Comparison of ENCODE assay signal across 25 mouse cellular contexts in genomic region chr8:52256055-52256454, GRCm38 (mm10).
A peak's percentile ranks its signal among the peaks of the same experiment; 100 is the strongest.
DNase-seq lines count a peak whose midpoint lies in the region; ATAC-seq lines count a peak whose summit lies in the region.
"Had no signal": no experiment of that assay in that cellular context is flagged by ENCODE, and none has a peak within 500 bp of the region (broad histone marks: within the 10 kb centered on the region; RNA-seq: fewer than 3 reads in every experiment).

No protein-coding gene starts in this region.

- no peak overlapping the region for H3K27ac ChIP-seq in embryonic facial prominence, embryonic 11.5 days (replicated peaks; ENCODE audit: low read depth, low read length)
- no peak overlapping the region for H3K27ac ChIP-seq in embryonic facial prominence, embryonic 10.5 days (replicated peaks)
- H3K27ac ChIP-seq in hindbrain, embryonic 11.5 days (ENCODE audit: low read depth, low read length) = no peak overlapping the region
- no peak overlapping the region for H3K27ac ChIP-seq in hindbrain, embryonic 14.5 days
- H3K27ac ChIP-seq in embryonic facial prominence, embryonic 12.5 days = no peak overlapping the region
- H3K27ac ChIP-seq: embryonic facial prominence, embryonic 13.5 days; embryonic facial prominence, embryonic 15.5 days; forebrain, embryonic 10.5 days; forebrain, embryonic 13.5 days; forebrain, embryonic 15.5 days had no signal

- H3K9me3 ChIP-seq in embryonic facial prominence, embryonic 11.5 days (replicated peaks; ENCODE audit: control insufficient read depth, low read length) = no peaks in the 10 kb centered on the region
- no peaks in the 10 kb centered on the region for H3K9me3 ChIP-seq in embryonic facial prominence, embryonic 10.5 days
- no peaks in the 10 kb centered on the region for H3K9me3 ChIP-seq in hindbrain, embryonic 11.5 days (ENCODE audit: control insufficient read depth, low read length)
- no peaks in the 10 kb centered on the region for H3K9me3 ChIP-seq in hindbrain, embryonic 14.5 days (ENCODE audit: control insufficient read depth, low read length)
- H3K9me3 ChIP-seq in embryonic facial prominence, embryonic 12.5 days = no peaks in the 10 kb centered on the region
- H3K9me3 ChIP-seq: embryonic facial prominence, embryonic 13.5 days; embryonic facial prominence, embryonic 15.5 days; forebrain, embryonic 10.5 days; forebrain, embryonic 13.5 days; forebrain, embryonic 15.5 days; G1E had no signal

- 92% methylated on average over 3 of the region's 3 CpGs for WGBS in embryonic facial prominence, embryonic 11.5 days
- WGBS in embryonic facial prominence, embryonic 10.5 days = 85% methylated on average over 3 of the region's 3 CpGs
- WGBS in hindbrain, embryonic 11.5 days = 79% methylated on average over 3 of the region's 3 CpGs
- 87% methylated on average over 3 of the region's 3 CpGs for WGBS in hindbrain, embryonic 14.5 days
- WGBS in embryonic facial prominence, embryonic 12.5 days = 77% methylated on average over 3 of the region's 3 CpGs

- no peaks in the 10 kb centered on the region for H3K4me1 ChIP-seq in embryonic facial prominence, embryonic 11.5 days (ENCODE audit: control insufficient read depth, insufficient read depth, low read length)
- H3K4me1 ChIP-seq in embryonic facial prominence, embryonic 10.5 days = no peaks in the 10 kb centered on the region
- H3K4me1 ChIP-seq in hindbrain, embryonic 11.5 days (replicated peaks; ENCODE audit: control insufficient read depth, insufficient read depth, low read length) = no peaks in the 10 kb centered on the region
- no peaks in the 10 kb centered on the region for H3K4me1 ChIP-seq in hindbrain, embryonic 14.5 days (replicated peaks; ENCODE audit: control insufficient read depth, insufficient read depth, low read length)
- no peaks in the 10 kb centered on the region for H3K4me1 ChIP-seq in embryonic facial prominence, embryonic 12.5 days
- H3K4me1 ChIP-seq: embryonic facial prominence, embryonic 13.5 days; embryonic facial prominence, embryonic 15.5 days; forebrain, embryonic 10.5 days; forebrain, embryonic 13.5 days; forebrain, embryonic 15.5 days had no signal

- H3K9ac ChIP-seq in embryonic facial prominence, embryonic 11.5 days (replicated peaks; ENCODE audit: low read length) = no peak overlapping the region
- H3K9ac ChIP-seq in hindbrain, embryonic 11.5 days (ENCODE audit: low read depth, low read length) = no peak overlapping the region
- no peak overlapping the region for H3K9ac ChIP-seq in hindbrain, embryonic 14.5 days
- H3K9ac ChIP-seq in embryonic facial prominence, embryonic 12.5 days = no peak overlapping the region
- H3K9ac ChIP-seq: embryonic facial prominence, embryonic 13.5 days; embryonic facial prominence, embryonic 15.5 days; forebrain, embryonic 13.5 days; forebrain, embryonic 15.5 days had no signal

- no peaks in the 10 kb centered on the region for H3K36me3 ChIP-seq in embryonic facial prominence, embryonic 11.5 days (replicated peaks; ENCODE audit: control insufficient read depth, insufficient read depth, low read depth, low read length)
- no peaks in the 10 kb centered on the region for H3K36me3 ChIP-seq in embryonic facial prominence, embryonic 10.5 days (replicated peaks)
- H3K36me3 ChIP-seq in hindbrain, embryonic 11.5 days (ENCODE audit: control insufficient read depth, insufficient read depth, low read length) = no peaks in the 10 kb centered on the region
- no peaks in the 10 kb centered on the region for H3K36me3 ChIP-seq in hindbrain, embryonic 14.5 days (replicated peaks; ENCODE audit: control insufficient read depth, insufficient read depth)
- no peaks in the 10 kb centered on the region for H3K36me3 ChIP-seq in embryonic facial prominence, embryonic 12.5 days
- H3K36me3 ChIP-seq: embryonic facial prominence, embryonic 13.5 days; embryonic facial prominence, embryonic 15.5 days; forebrain, embryonic 10.5 days; forebrain, embryonic 15.5 days; G1E had no signal

- no peak overlapping the region for H3K4me2 ChIP-seq in embryonic facial prominence, embryonic 11.5 days (ENCODE audit: low read depth, low read length)
- H3K4me2 ChIP-seq in hindbrain, embryonic 11.5 days (replicated peaks; ENCODE audit: low read depth, low read length) = no peak overlapping the region
- H3K4me2 ChIP-seq in hindbrain, embryonic 14.5 days (replicated peaks) = no peak overlapping the region
- H3K4me2 ChIP-seq in embryonic facial prominence, embryonic 12.5 days (replicated peaks) = no peak overlapping the region
- H3K4me2 ChIP-seq: embryonic facial prominence, embryonic 13.5 days; embryonic facial prominence, embryonic 15.5 days; forebrain, embryonic 13.5 days; forebrain, embryonic 15.5 days had no signal

- ATAC-seq in embryonic facial prominence, embryonic 11.5 days (replicated peaks; ENCODE audit: insufficient number of reproducible peaks, low FRiP score, low TSS enrichment, low read depth) = 0 out of 2 replicates have a peak, but pooled peaks have one; percentile 23
- peak; percentile 57; the same call in 1 of the 2 replicates for ATAC-seq in hindbrain, embryonic 11.5 days (ENCODE audit: low FRiP score)
- no peak; the same call in 1 of the 2 replicates for ATAC-seq in hindbrain, embryonic 14.5 days (ENCODE audit: low FRiP score)
- ATAC-seq in embryonic facial prominence, embryonic 12.5 days (ENCODE audit: insufficient number of reproducible peaks, insufficient read depth, low FRiP score, low TSS enrichment) = peak; percentile 56; the same call in 1 of the 2 replicates
- ATAC-seq: activated CD4-positive, CD25-positive, alpha-beta regulatory T cell, adult 4 months; CD4-positive, CD25-positive, alpha-beta regulatory T cell, adult 4 months; forebrain, embryonic 13.5 days; forebrain, embryonic 15.5 days; Patski had no signal

- no peak overlapping the region for H3K4me3 ChIP-seq in embryonic facial prominence, embryonic 11.5 days (ENCODE audit: low read depth, low read length)
- H3K4me3 ChIP-seq in embryonic facial prominence, embryonic 10.5 days = no peak overlapping the region
- no peak overlapping the region for H3K4me3 ChIP-seq in hindbrain, embryonic 11.5 days (ENCODE audit: low read depth, low read length)
- no peak overlapping the region for H3K4me3 ChIP-seq in hindbrain, embryonic 14.5 days (replicated peaks; ENCODE audit: low read length)
- H3K4me3 ChIP-seq in embryonic facial prominence, embryonic 12.5 days = no peak overlapping the region
- H3K4me3 ChIP-seq: embryonic facial prominence, embryonic 13.5 days; embryonic facial prominence, embryonic 15.5 days; erythroblast, embryonic 14.5 days; forebrain, embryonic 10.5 days; forebrain, embryonic 13.5 days; forebrain, embryonic 15.5 days had no signal

- DNase-seq in embryonic facial prominence, embryonic 11.5 days (ENCODE audit: low spot score) = no peak
- DNase-seq in embryonic facial prominence, embryonic 10.5 days (ENCODE audit: low spot score) = no peak
- no peak for DNase-seq in hindbrain, embryonic 11.5 days (ENCODE audit: low spot score)
- DNase-seq in hindbrain, embryonic 14.5 days (ENCODE audit: low spot score) = no peak
- DNase-seq: adrenal gland, adult 8-10 months; adrenal gland, postnatal 14 days; adrenal gland, postnatal 36 days; B cell, adult 2 months; cerebellum, adult 11-12 months; cerebellum, adult 2 months; cerebellum, adult 9-10 months; cerebellum, postnatal 10 days; cerebellum, postnatal 25 days had no signal

- H3K27me3 ChIP-seq in embryonic facial prominence, embryonic 11.5 days (ENCODE audit: control insufficient read depth, insufficient read depth, low read length) = no peaks in the 10 kb centered on the region
- no peaks in the 10 kb centered on the region for H3K27me3 ChIP-seq in embryonic facial prominence, embryonic 10.5 days (replicated peaks; ENCODE audit: low read depth, poor library complexity, severe bottlenecking)
- no peaks in the 10 kb centered on the region for H3K27me3 ChIP-seq in hindbrain, embryonic 11.5 days (ENCODE audit: control insufficient read depth, insufficient read depth, low read length)
- H3K27me3 ChIP-seq in hindbrain, embryonic 14.5 days (ENCODE audit: control insufficient read depth, insufficient read depth, low read length) = no peaks in the 10 kb centered on the region
- H3K27me3 ChIP-seq in embryonic facial prominence, embryonic 12.5 days = no peaks in the 10 kb centered on the region
- H3K27me3 ChIP-seq: CH12.LX; embryonic facial prominence, embryonic 13.5 days; embryonic facial prominence, embryonic 15.5 days; forebrain, embryonic 13.5 days; forebrain, embryonic 15.5 days; Patski had no signal
